Mouse (Mus musculus): ENCODE results near the gene Chn2. TPM values are rescaled to one million over a fixed set of nuclear protein-coding genes. Genes with fewer than 3 reads are reported as not detected.

Gene Chn2
- total and polyA plus RNA-seq, 3 experiments: not detected

DNA sequence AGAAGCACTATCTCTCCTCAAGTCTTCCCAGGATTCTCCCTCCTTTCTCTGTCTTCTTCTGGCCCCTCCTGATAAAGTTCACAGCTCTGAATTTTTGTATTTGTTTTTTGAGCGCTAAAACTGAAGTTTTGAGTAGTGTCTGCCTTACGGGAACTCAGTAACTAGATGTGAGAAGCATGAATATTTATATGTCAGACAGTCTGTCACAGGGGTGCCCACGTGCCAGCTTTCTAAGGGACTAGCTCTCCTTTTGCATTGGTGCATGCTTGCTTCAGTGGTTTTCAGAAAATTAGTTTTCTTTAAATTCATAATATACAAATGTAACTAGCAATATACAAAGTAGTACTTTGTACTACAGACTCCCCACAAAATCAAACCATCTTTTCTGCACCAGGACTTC, 14.0 kb downstream of the Chn2 start:
- dilution Hi-C loops (cut with MboI; ENCODE audit: extremely low pct_ligation_motif_present, extremely low pct_unique_long_range_greater_than_20kb, low sequenced_read_pairs) (no loop called here), in situ Hi-C loops (cut with MboI; ENCODE audit: low pct_ligation_motif_present, low pct_unique_long_range_greater_than_20kb, low sequenced_read_pairs) (no loop called here)
- no peaks in the 10 kb centered on the region for H3K79me2 ChIP-seq (replicated peaks; ENCODE audit: control insufficient read depth, extremely low read depth, insufficient read depth, poor library complexity, severe bottlenecking)
- no peaks in the 10 kb centered on the region for H3K9me3 ChIP-seq (replicated peaks; ENCODE audit: low read length)
- no peak overlapping the region for H3K27ac ChIP-seq (ENCODE audit: insufficient read depth, low read depth)
- H3K27me3 ChIP-seq (replicated peaks): no peaks in the 10 kb centered on the region
- no peak overlapping the region for H3K9ac ChIP-seq (ENCODE audit: insufficient read depth, low read depth)
- TF ChIP-seq GABPA (IDR thresholded peaks at IDR 0.05; ENCODE audit: insufficient replicate concordance, low read depth, low read length) (no peak), SMC3 (IDR thresholded peaks at IDR 0.05; ENCODE audit: low read depth, low read length) (no peak), MYC (IDR thresholded peaks at IDR 0.05; ENCODE audit: low read depth, low read length) (no peak), NELFE (IDR thresholded peaks at IDR 0.05; ENCODE audit: low read depth, low read length) (no peak), KAT2A (IDR thresholded peaks at IDR 0.05; ENCODE audit: insufficient replicate concordance, low read length) (no peak), POLR2AphosphoS2 (IDR thresholded peaks at IDR 0.05; ENCODE audit: low read depth, low read length) (no peak), PAX5 (IDR thresholded peaks at IDR 0.05; ENCODE audit: low read length) (no peak), JUN (IDR thresholded peaks at IDR 0.05; ENCODE audit: insufficient read depth, low read depth, low read length) (no peak), ZNF384 (IDR thresholded peaks at IDR 0.05; ENCODE audit: low read depth, low read length) (no peak), MAX (IDR thresholded peaks at IDR 0.05; ENCODE audit: low read length) (no peak), CHD1 (IDR thresholded peaks at IDR 0.05; ENCODE audit: low read depth, low read length) (no peak), ZKSCAN1 (IDR thresholded peaks at IDR 0.05; ENCODE audit: borderline replicate concordance, low read depth, low read length) (no peak), IRF4 (IDR thresholded peaks at IDR 0.05; ENCODE audit: low read depth, low read length) (no peak), MEF2A (IDR thresholded peaks at IDR 0.05; ENCODE audit: borderline replicate concordance, low read depth, low read length) (no peak), SIN3A (IDR thresholded peaks at IDR 0.05; ENCODE audit: low read length) (no peak), MAFK (IDR thresholded peaks at IDR 0.05; ENCODE audit: insufficient replicate concordance, low read length) (no peak), E2F4 (IDR thresholded peaks at IDR 0.05; ENCODE audit: insufficient replicate concordance, low read depth, low read length) (no peak), UBTF (IDR thresholded peaks at IDR 0.05; ENCODE audit: low read depth, low read length) (no peak), MXI1 (IDR thresholded peaks at IDR 0.05; ENCODE audit: low read depth, low read length) (no peak), NRF1 (IDR thresholded peaks at IDR 0.05; ENCODE audit: low read depth, low read length) (no peak)
- DNase-seq (ENCODE audit: extremely low read depth): no peak
- no peak overlapping the region for H3K4me3 ChIP-seq (replicated peaks in 1 of 3; ENCODE audit: low read depth in 2 of 3, low read length in 2 of 3, poor library complexity in 1 of 3)
- peaks cover 0 to 13% of the 10 kb centered on the region in 2 experiments; a peak in 2 of 4 replicates for H3K4me1 ChIP-seq (ENCODE audit: control insufficient read depth in 1 of 2, insufficient read depth in 2 of 2)
- no peaks in the 10 kb centered on the region for H3K36me3 ChIP-seq (replicated peaks in 1 of 2; ENCODE audit: control insufficient read depth in 1 of 2, insufficient read depth in 1 of 2, low read length in 1 of 2)
- H3K4me2 ChIP-seq (ENCODE audit: insufficient read depth, low read depth, poor library complexity, severe bottlenecking): no peak overlapping the region

- no peak overlapping the region for H3K9ac ChIP-seq (ENCODE audit: insufficient read depth, low read depth)
- H3K36me3 ChIP-seq (replicated peaks in 1 of 2; ENCODE audit: control insufficient read depth in 1 of 2, insufficient read depth in 1 of 2, low read length in 1 of 2): no peaks in the 10 kb centered on the region
- peaks cover 0 to 13% of the 10 kb centered on the region in 2 experiments; a peak in 2 of 4 replicates for H3K4me1 ChIP-seq (ENCODE audit: control insufficient read depth in 1 of 2, insufficient read depth in 2 of 2)
- no peak overlapping the region for H3K4me3 ChIP-seq (replicated peaks in 1 of 3; ENCODE audit: low read depth in 2 of 3, low read length in 2 of 3, poor library complexity in 1 of 3)
- no peak for DNase-seq (ENCODE audit: extremely low read depth)
- no peak overlapping the region for H3K27ac ChIP-seq (ENCODE audit: insufficient read depth, low read depth)
- in situ Hi-C loops (cut with MboI; ENCODE audit: low pct_ligation_motif_present, low pct_unique_long_range_greater_than_20kb, low sequenced_read_pairs) (no loop called here), dilution Hi-C loops (cut with MboI; ENCODE audit: extremely low pct_ligation_motif_present, extremely low pct_unique_long_range_greater_than_20kb, low sequenced_read_pairs) (no loop called here)
- H3K27me3 ChIP-seq (replicated peaks): no peaks in the 10 kb centered on the region
- TF ChIP-seq MAFK (IDR thresholded peaks at IDR 0.05; ENCODE audit: insufficient replicate concordance, low read length): no peak
- no peak for TF ChIP-seq POLR2A (IDR thresholded peaks at IDR 0.05; ENCODE audit: low read depth, low read length)
- no peak for TF ChIP-seq MXI1 (IDR thresholded peaks at IDR 0.05; ENCODE audit: low read depth, low read length)
- TF ChIP-seq PAX5 (IDR thresholded peaks at IDR 0.05; ENCODE audit: low read length): no peak
- TF ChIP-seq GABPA (IDR thresholded peaks at IDR 0.05; ENCODE audit: insufficient replicate concordance, low read depth, low read length): no peak
- TF ChIP-seq RAD21 (IDR thresholded peaks at IDR 0.05; ENCODE audit: low read depth, low read length): no peak
- TF ChIP-seq ETS1 (conservative IDR thresholded peaks at IDR 0.05; ENCODE audit: low read depth, low read length): no peak
- TF ChIP-seq CHD1 (IDR thresholded peaks at IDR 0.05; ENCODE audit: low read depth, low read length): no peak
- no peak for TF ChIP-seq NRF1 (IDR thresholded peaks at IDR 0.05; ENCODE audit: low read depth, low read length)
- no peak for TF ChIP-seq ELF1 (IDR thresholded peaks at IDR 0.05; ENCODE audit: low read depth, low read length)
- no peak overlapping the region for H3K4me2 ChIP-seq (ENCODE audit: insufficient read depth, low read depth, poor library complexity, severe bottlenecking)
- H3K79me2 ChIP-seq (replicated peaks; ENCODE audit: control insufficient read depth, extremely low read depth, insufficient read depth, poor library complexity, severe bottlenecking): no peaks in the 10 kb centered on the region
- no peaks in the 10 kb centered on the region for H3K9me3 ChIP-seq (replicated peaks; ENCODE audit: low read length)
Observed at GRCm38 (mm10) chr6:54055387-54055786, 16.0 kb downstream of the Chn2 start.
